In genomic region chr12:80082730-80083129, GRCm38 (mm10) we compare ENCODE assay signal across 14 mouse cellular contexts. TPM values are rescaled to one million over a fixed set of nuclear protein-coding genes. Genes with fewer than 3 reads are reported as not detected.
DNase-seq lines count a peak whose midpoint lies in the region; ATAC-seq lines count a peak whose summit lies in the region.
"Had no signal": no experiment of that assay in that cellular context is flagged by ENCODE, and none has a peak within 500 bp of the region (broad histone marks: within the 10 kb centered on the region; RNA-seq: fewer than 3 reads in every experiment).

No protein-coding gene starts in this region.

- H3K4me3 ChIP-seq in heart, embryonic 14.5 days (ENCODE audit: control insufficient read depth in 1 of 2, insufficient read depth in 1 of 2, low read depth in 1 of 2, low read length in 2 of 2): no peak overlapping the region
- H3K4me3 ChIP-seq in brown adipose tissue, adult 24 weeks (ENCODE audit: insufficient read depth, low read depth, low read length): no peak overlapping the region
- no peak overlapping the region for H3K4me3 ChIP-seq in liver, embryonic 12.5 days
- H3K4me3 ChIP-seq: forebrain, embryonic 13.5 days; hindbrain, embryonic 15.5 days had no signal

- H3K27ac ChIP-seq in heart, embryonic 14.5 days (replicated peaks in 1 of 2; ENCODE audit: control insufficient read depth in 1 of 2, insufficient read depth in 1 of 2, low read depth in 2 of 2, low read length in 2 of 2): peak overlapping the region; percentile 88 to 97
- peak overlapping the region; percentile 93 for H3K27ac ChIP-seq in brown adipose tissue, adult 24 weeks (replicated peaks; ENCODE audit: low read depth, low read length)
- H3K27ac ChIP-seq in liver, embryonic 12.5 days: peak overlapping the region; percentile 89
- H3K27ac ChIP-seq: forebrain, embryonic 13.5 days had no signal

- no peaks in the 10 kb centered on the region for H3K36me3 ChIP-seq in heart, embryonic 14.5 days (ENCODE audit: control insufficient read depth, insufficient read depth, low read length)
- H3K36me3 ChIP-seq in liver, embryonic 12.5 days: no peaks in the 10 kb centered on the region
- H3K36me3 ChIP-seq: G1E; hindbrain, embryonic 15.5 days had no signal

- H3K27me3 ChIP-seq in heart, embryonic 14.5 days (ENCODE audit: control insufficient read depth, insufficient read depth, low read length): no peaks in the 10 kb centered on the region
- H3K27me3 ChIP-seq in liver, embryonic 12.5 days (replicated peaks): no peaks in the 10 kb centered on the region
- H3K27me3 ChIP-seq: forebrain, embryonic 13.5 days; hindbrain, embryonic 15.5 days had no signal

- no peak overlapping the region for H3K4me2 ChIP-seq in heart, embryonic 14.5 days (ENCODE audit: low read length)
- H3K4me2 ChIP-seq in liver, embryonic 12.5 days: no peak overlapping the region
- H3K4me2 ChIP-seq: forebrain, embryonic 13.5 days; hindbrain, embryonic 15.5 days had no signal

- no peak for DNase-seq in heart, postnatal 4 days
- DNase-seq in 416B (ENCODE audit: low read depth): peak; percentile 67
- DNase-seq in cerebellum, adult 8-10 months: no peak
- no peak for DNase-seq in embryo, embryonic 10 days (ENCODE audit: low spot score)
- DNase-seq in testis, postnatal 10 days (ENCODE audit: low spot score): no peak
- DNase-seq: retina, postnatal 1 day; thymus, postnatal 14 days had no signal

- H3K4me1 ChIP-seq in heart, embryonic 14.5 days (ENCODE audit: control insufficient read depth in 2 of 2, insufficient read depth in 2 of 2, low read length in 2 of 2): peaks cover 26 to 29% of the 10 kb centered on the region in 2 experiments
- H3K4me1 ChIP-seq in brown adipose tissue, adult 24 weeks (ENCODE audit: control insufficient read depth, insufficient read depth, insufficient read length, low read length): peaks cover 30% of the 10 kb centered on the region
- H3K4me1 ChIP-seq in liver, embryonic 12.5 days: peaks cover 58% of the 10 kb centered on the region
- H3K4me1 ChIP-seq: forebrain, embryonic 13.5 days; hindbrain, embryonic 15.5 days had no signal

- H3K9me3 ChIP-seq in heart, embryonic 14.5 days (ENCODE audit: control insufficient read depth, low read length): no peaks in the 10 kb centered on the region
- no peaks in the 10 kb centered on the region for H3K9me3 ChIP-seq in liver, embryonic 12.5 days (replicated peaks)
- H3K9me3 ChIP-seq: forebrain, embryonic 13.5 days; G1E; hindbrain, embryonic 15.5 days had no signal

- 91% methylated on average over 4 of the region's 4 CpGs for WGBS in heart, embryonic 14.5 days
- 51% methylated on average over 4 of the region's 4 CpGs for WGBS in liver, embryonic 12.5 days (ENCODE audit: insufficient replicate concordance)

- ATAC-seq in heart, embryonic 14.5 days (ENCODE audit: insufficient number of reproducible peaks, insufficient read depth, low FRiP score, low read depth): no peak
- ATAC-seq in liver, embryonic 12.5 days: peak; percentile 54; the same call in 1 of the 2 replicates
- ATAC-seq: forebrain, embryonic 13.5 days; midbrain, embryonic 16.5 days had no signal

- no peak overlapping the region for H3K9ac ChIP-seq in heart, embryonic 14.5 days (ENCODE audit: low read length)
- H3K9ac ChIP-seq in liver, embryonic 12.5 days: no peak overlapping the region
- H3K9ac ChIP-seq: forebrain, embryonic 13.5 days; hindbrain, embryonic 15.5 days had no signal

RNA-seq across cellular contexts. Expression of gene Zfp36l1, which starts 30.1 kb away (rescaled TPM):
- polyA plus RNA-seq in heart, embryonic 14.5 days (2014; fragmentation: Nextera tagmentation; extraction: Ambion mirVana): 103 and 125 TPM in 2 replicates
- 100 to 1,000 TPM; 174 to 188 TPM for total RNA-seq in heart, postnatal 4 days (2021)
- polyA plus RNA-seq in brown adipose tissue, adult 24 weeks (2012; ENCODE audit: insufficient read depth, insufficient read length, missing spikeins): 67.0 and 75.8 TPM in 2 replicates
- 23.9 and 24.2 TPM in 2 replicates for polyA plus RNA-seq in liver, embryonic 12.5 days (2016; fragmentation: Nextera tagmentation; extraction: Ambion mirVana)
